Mouse (Mus musculus) adrenal gland, adult (tissue): ENCODE results near the gene Nfya.

Source experiments
- DNase-seq, 2 experiments: peaks; one replicate each; pipeline ENCODE4 v3.0.0; 2022 to 2023; ENCODE audit warnings: low spot score in 1 of 2; ENCODE audit not compliant: inconsistent age in 2 of 2

Gene Nfya

DNA sequence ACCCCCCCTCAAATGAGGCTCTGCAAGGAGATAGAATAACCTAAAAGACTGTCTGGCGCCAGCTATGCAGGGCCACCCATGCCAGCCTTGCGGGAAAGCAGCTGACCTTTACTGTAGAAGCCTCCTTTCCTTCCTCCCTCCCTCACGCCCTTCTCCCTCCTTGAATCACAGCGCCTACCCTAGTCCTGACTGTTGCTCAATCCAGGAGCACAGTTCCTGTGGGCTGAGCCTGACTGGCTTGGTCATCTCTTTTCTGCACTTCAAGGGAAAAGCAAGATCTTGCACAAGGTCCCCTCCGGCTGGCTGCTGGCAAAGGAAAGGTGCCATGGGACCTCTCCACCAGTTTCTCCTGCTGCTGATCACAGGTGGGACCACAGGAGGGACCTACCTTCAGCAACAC is 63.5 kb downstream of the Nfya start, which contains the start of gene Trem2:
Gene Trem2 (plus strand): TSS at position 171 of the 400 bp plus-strand sequence.
- DNase-seq = peak; percentile 34 to 81

GRCm38 (mm10) chr17:48345824-48346223 is 63.9 kb downstream of the Nfya start:
- no peak for DNase-seq

DNA sequence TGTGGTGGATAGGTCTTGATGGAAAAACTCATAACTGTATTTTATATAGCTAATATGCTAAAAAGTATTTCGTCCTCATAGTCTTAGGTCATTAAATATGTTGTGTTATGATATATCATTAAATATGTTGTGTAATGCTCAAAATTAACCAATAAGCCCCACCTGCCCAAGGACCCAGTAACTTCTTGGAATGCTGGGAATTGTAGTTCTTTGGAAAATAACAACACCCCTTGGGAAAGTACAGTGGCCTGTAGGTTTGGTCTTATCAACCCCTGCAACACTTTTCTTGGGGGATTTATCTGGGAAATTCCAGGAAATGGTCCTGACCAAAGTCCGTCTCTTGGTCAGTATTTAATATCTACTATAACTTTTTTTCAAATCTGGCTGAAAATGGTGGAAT is 66.6 kb downstream of the Nfya start:
- no peak for DNase-seq

DNA sequence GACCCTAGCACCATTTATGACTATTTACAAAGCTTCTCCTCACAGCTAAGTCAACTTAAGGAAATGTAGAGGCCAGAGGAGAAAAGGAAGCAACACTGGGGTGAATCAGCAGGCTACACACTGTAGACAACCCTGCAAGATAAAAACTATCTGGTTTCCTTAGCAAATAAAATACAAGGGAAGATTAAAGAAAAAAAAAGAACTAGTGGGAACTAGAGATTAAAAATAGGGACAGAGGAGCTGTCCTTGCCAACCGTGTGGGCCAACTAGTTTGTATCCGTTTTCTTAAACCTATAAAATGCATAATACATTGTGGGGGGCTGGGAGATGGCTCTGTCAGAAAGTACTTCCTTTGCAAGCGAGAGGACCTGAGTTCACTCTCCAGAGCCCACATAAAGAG is 67.8 kb downstream of the Nfya start:
- no peak for DNase-seq

DNA sequence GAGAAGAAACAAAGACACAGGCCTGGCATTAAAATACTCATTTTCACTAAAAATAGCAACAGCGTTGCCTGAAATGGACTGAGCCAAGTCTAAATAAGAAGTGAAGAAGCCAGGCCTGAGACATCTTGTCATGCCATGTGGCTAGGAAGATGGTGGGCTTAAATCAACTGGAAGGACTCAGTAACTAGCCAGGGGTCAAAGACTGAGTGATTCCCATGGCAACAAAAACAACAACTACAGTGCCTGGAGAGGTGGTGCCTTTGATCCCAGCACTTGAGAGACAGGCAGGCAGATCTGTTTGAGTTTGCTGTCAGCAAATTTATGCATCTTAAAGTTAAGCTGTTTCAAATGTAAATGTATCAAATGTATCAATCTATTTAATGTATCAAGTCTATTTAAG is 69.4 kb downstream of the Nfya start:
- DNase-seq = no peak
